Mouse (Mus musculus) testis, adult 2 months (tissue): ENCODE measurements around the gene Timmdc1. TPM values are rescaled to one million over a fixed set of nuclear protein-coding genes. Genes with fewer than 3 reads are reported as not detected.

Source experiments
- H3K27ac ChIP-seq: fragments of 200-500 bp; 2 replicates; pipeline ENCODE4 v1.5.1; 2012; ENCODE audit warnings: low read depth, low read length; ENCODE audit not compliant: control insufficient read depth, insufficient read depth
- H3K27me3 ChIP-seq: fragments of 200-500 bp; 2 replicates; pipeline ENCODE4 v1.6.1; 2012; ENCODE audit warnings: mild to moderate bottlenecking, low read length, moderate library complexity; ENCODE audit not compliant: control insufficient read depth, insufficient read depth
- H3K36me3 ChIP-seq: fragments of 200-500 bp; 2 replicates; pipeline ENCODE4 v1.6.1; 2012; ENCODE audit warnings: mild to moderate bottlenecking, low read length; ENCODE audit not compliant: control insufficient read depth, insufficient read depth
- H3K4me1 ChIP-seq: fragments of 200-500 bp; 2 replicates; pipeline ENCODE4 v1.6.1; 2012; ENCODE audit warnings: low read length; ENCODE audit not compliant: control insufficient read depth, insufficient read depth
- H3K4me3 ChIP-seq: fragments of 200-500 bp; 2 replicates; pipeline ENCODE4 v1.5.1; 2012; ENCODE audit warnings: low read depth, mild to moderate bottlenecking, low read length, moderate library complexity, mixed read lengths; ENCODE audit not compliant: control insufficient read depth
- CTCF ChIP-seq: fragments of 200-500 bp; IDR thresholded peaks from 2 replicates; pipeline ENCODE4 v1.5.1; 2012; ENCODE audit warnings: low read depth, mild to moderate bottlenecking, inconsistent platforms, low read length, moderate library complexity; ENCODE audit not compliant: control insufficient read depth, insufficient read depth, insufficient replicate concordance
- POLR2A ChIP-seq: fragments of 200-500 bp; IDR thresholded peaks from 2 replicates; pipeline ENCODE4 v1.6.1; 2012; ENCODE audit warnings: low read depth, mild to moderate bottlenecking, inconsistent platforms, low read length, moderate library complexity; ENCODE audit not compliant: control insufficient read depth
- polyA plus RNA-seq: library from polyadenylated mRNA; depleted of rRNA; stranded (reverse); fragments of >200 nt; gene quantifications from 2 replicates; pipeline ENCODE4 v1.2.3, GENCODE M21; 2012

The Timmdc1 gene
- polyA plus RNA-seq, 1 experiment = 5.3 TPM

- Histone ChIP-seq H3K4me1 (peaks cover 4% of the 10 kb centered on the region; the same call in 1 of the 2 replicates), H3K4me3 (peak overlapping the region; percentile 37), H3K36me3 (no peaks in the 10 kb centered on the region), H3K27me3 (no peaks in the 10 kb centered on the region), H3K27ac (no peak overlapping the region)
- TF ChIP-seq POLR2A (no peak), CTCF (no peak)
Observed at GRCm38 (mm10) chr16:38521211-38521987, 1.1 kb downstream of the Timmdc1 start.

DNA sequence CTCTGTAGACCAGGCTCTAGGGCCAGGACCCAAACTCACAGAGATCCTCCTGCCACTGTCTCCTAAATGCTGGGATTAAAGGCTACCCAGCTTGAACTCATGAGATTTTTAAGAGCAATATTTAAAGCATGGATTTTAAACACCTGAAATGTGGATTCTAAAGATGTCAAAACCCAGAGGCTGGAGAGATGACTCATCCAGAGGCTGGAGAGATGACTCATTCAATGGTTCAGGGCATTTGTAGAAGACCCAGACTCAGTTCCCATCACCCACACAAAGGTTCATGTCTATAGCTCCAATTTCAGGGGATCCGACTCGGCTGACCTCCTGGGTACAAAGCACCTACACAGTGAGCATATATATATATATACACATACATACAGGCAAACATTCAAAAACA is 3.3 kb downstream of the Timmdc1 start:
- H3K27me3 ChIP-seq = no peaks in the 10 kb centered on the region
- H3K4me1 ChIP-seq = peaks cover 4% of the 10 kb centered on the region; the same call in 1 of the 2 replicates
- no peak overlapping the region for H3K27ac ChIP-seq
- no peaks in the 10 kb centered on the region for H3K36me3 ChIP-seq
- TF ChIP-seq POLR2A (no peak), CTCF (no peak)
- no peak overlapping the region for H3K4me3 ChIP-seq

- H3K4me3 ChIP-seq = no peak overlapping the region
- TF ChIP-seq CTCF (no peak), POLR2A (no peak)
- H3K4me1 ChIP-seq = no peaks in the 10 kb centered on the region
- H3K27me3 ChIP-seq = no peaks in the 10 kb centered on the region
- peaks cover 1% of the 10 kb centered on the region; the same call in 1 of the 2 replicates for H3K36me3 ChIP-seq
- H3K27ac ChIP-seq = no peak overlapping the region
Observed at GRCm38 (mm10) chr16:38510846-38511245, 11.6 kb downstream of the Timmdc1 start.

- Histone ChIP-seq H3K36me3 (peaks cover 1% of the 10 kb centered on the region), H3K27ac (no peak overlapping the region), H3K27me3 (no peaks in the 10 kb centered on the region), H3K4me1 (no peaks in the 10 kb centered on the region), H3K4me3 (no peak overlapping the region)
- TF ChIP-seq CTCF (peak; percentile 59; the same call in 1 of the 2 replicates), POLR2A (no peak)
Observed at GRCm38 (mm10) chr16:38506041-38506634, 16.3 kb downstream of the Timmdc1 start.

DNA sequence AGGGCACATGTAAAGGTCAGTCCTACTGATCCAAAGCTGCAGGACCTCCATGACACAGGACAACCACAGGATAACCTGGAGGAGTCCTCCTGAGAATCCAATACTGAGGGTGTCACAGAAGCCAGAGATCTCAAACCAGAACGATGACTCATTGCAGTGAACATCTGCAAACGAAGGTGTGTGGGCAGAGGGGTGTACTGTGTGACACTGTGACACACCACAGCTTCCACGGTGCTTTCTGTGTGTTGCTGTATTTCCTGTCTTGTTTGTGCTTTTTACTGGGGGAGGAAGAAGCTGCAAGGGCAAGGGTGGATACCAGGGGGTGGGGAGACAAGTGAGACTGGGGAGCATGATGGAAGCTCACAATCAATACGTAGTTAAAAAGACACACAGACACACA is 18.9 kb downstream of the Timmdc1 start:
- Histone ChIP-seq H3K4me1 (no peaks in the 10 kb centered on the region), H3K36me3 (peaks cover 1% of the 10 kb centered on the region), H3K27me3 (no peaks in the 10 kb centered on the region), H3K4me3 (no peak overlapping the region), H3K27ac (no peak overlapping the region)
- TF ChIP-seq POLR2A = no peak
- TF ChIP-seq CTCF = no peak

DNA sequence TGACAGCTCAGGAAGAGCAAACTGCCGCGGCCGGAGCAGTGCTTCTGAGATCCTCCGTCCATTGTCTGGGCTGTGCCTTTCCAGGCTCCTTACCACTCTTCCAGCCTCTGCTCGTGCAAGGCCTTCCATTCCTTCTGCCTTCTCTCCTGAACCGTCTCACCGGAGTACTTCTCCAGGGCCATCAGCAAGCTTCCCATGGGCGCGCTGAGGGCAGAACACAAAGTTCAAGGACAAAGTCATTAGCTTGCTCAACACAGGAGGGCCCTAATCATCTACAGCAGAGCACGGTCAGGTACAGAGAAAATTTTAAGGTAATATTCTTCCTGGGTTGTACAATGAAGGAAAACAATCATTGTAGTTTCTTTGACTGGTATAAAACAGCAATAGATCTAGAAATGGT is 20.0 kb downstream of the Timmdc1 start:
- no peaks in the 10 kb centered on the region for H3K27me3 ChIP-seq
- H3K36me3 ChIP-seq = peaks cover under 1% of the 10 kb centered on the region
- no peak overlapping the region for H3K27ac ChIP-seq
- TF ChIP-seq CTCF (no peak), POLR2A (no peak)
- no peaks in the 10 kb centered on the region for H3K4me1 ChIP-seq
- H3K4me3 ChIP-seq = no peak overlapping the region

DNA sequence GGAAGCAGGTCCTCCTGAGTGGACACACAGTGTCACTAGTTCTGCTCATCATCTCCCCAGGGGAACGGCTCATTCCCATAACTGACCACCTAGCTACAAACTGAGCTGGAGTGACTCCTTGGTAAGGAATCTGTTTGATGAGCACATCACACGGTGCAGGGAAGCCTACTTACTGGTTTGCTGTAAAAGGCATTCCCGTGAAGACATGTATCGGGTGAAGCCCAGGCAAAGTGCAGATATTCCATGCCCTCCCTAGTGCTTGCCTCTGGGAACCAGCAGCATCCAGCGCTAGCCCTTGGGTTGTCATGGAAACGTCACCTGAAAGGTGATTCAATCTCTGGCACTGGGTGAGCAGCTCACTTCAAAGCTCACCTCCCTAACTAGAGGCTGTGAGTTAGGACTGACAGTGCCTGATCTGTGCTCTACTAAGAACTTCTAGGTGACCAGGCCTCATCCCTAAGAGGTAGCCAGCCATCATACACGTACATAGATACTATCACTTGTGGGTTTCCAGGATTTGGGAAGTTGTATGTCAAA is 25.8 kb downstream of the Timmdc1 start:
- H3K4me1 ChIP-seq = no peaks in the 10 kb centered on the region
- H3K4me3 ChIP-seq = no peak overlapping the region
- no peak overlapping the region for H3K27ac ChIP-seq
- TF ChIP-seq CTCF = no peak
- no peak for TF ChIP-seq POLR2A
- no peaks in the 10 kb centered on the region; the same call in 1 of the 2 replicates for H3K36me3 ChIP-seq
- no peaks in the 10 kb centered on the region for H3K27me3 ChIP-seq
